Mouse (Mus musculus): Measurements from ENCODE around the gene Irf1. TPM values are rescaled to one million over a fixed set of nuclear protein-coding genes. Genes with fewer than 3 reads are reported as not detected.

Gene Irf1
- 14.0 and 17.9 TPM in 2 replicates for polyA plus RNA-seq (2015; fragmentation: Nextera tagmentation; extraction: Ambion mirVana)

- ATAC-seq (replicated peaks; ENCODE audit: low FRiP score, low read depth) = peak; percentile 91
- no peak for TF ChIP-seq CTCF (IDR thresholded peaks at IDR 0.05; ENCODE audit: low read depth)
- Histone ChIP-seq H3K27me3 (ENCODE audit: insufficient read depth, low read length) (no peaks in the 10 kb centered on the region), H3K27ac (peak within 1 kb of the TSS; percentile 80), H3K4me2 (ENCODE audit: low read length) (peak within 1 kb of the TSS; percentile 76), H3K4me1 (replicated peaks; ENCODE audit: insufficient read depth, low read length) (no peaks in the 10 kb centered on the region; the same call in 1 of the 2 replicates), H3K36me3 (ENCODE audit: insufficient read depth, low read length) (0 out of 2 replicates have a peak, but pooled peaks cover 4% of the 10 kb centered on the region), H3K4me3 (replicated peaks; ENCODE audit: low read depth, low read length) (peak within 1 kb of the TSS; percentile 68), H3K9me3 (replicated peaks; ENCODE audit: low read length) (no peaks in the 10 kb centered on the region), H3K9ac (ENCODE audit: low read depth, low read length) (peak within 1 kb of the TSS; percentile 77)
- DNase-seq (ENCODE audit: low spot score) = peak; percentile 96
- under 1% methylated on average over 40 of the region's 40 CpGs for WGBS
Observed at GRCm38 (mm10) chr11:53769760-53770124, at the start of gene Irf1. TSS of gene Irf1 (plus strand) at chr11:53770014.

GRCm38 (mm10) chr11:53720715-53721114 is 49.1 kb upstream of the Irf1 start, which contains the start of gene Il5:
TSS of gene Il5 (plus strand) at chr11:53720794.
- 71% methylated on average over 6 of the region's 6 CpGs for WGBS
- DNase-seq (ENCODE audit: low spot score) (no peak), ATAC-seq (replicated peaks; ENCODE audit: low FRiP score, low read depth) (no peak)
- no peaks in the 10 kb centered on the region; the same call in 1 of the 2 replicates for H3K27me3 ChIP-seq (ENCODE audit: insufficient read depth, low read length)
- H3K4me3 ChIP-seq (replicated peaks; ENCODE audit: low read depth, low read length) = no peak within 1 kb of the TSS
- H3K9me3 ChIP-seq (replicated peaks; ENCODE audit: low read length) = no peaks in the 10 kb centered on the region
- H3K9ac ChIP-seq (ENCODE audit: low read depth, low read length) = no peak within 1 kb of the TSS
- TF ChIP-seq CTCF (IDR thresholded peaks at IDR 0.05; ENCODE audit: low read depth) = no peak
- no peak within 1 kb of the TSS for H3K27ac ChIP-seq
- no peaks in the 10 kb centered on the region for H3K36me3 ChIP-seq (ENCODE audit: insufficient read depth, low read length)
- H3K4me2 ChIP-seq (ENCODE audit: low read length) = no peak within 1 kb of the TSS
- no peaks in the 10 kb centered on the region for H3K4me1 ChIP-seq (replicated peaks; ENCODE audit: insufficient read depth, low read length)

- no peak overlapping the region for H3K27ac ChIP-seq
- no peaks in the 10 kb centered on the region for H3K9me3 ChIP-seq (replicated peaks; ENCODE audit: low read length)
- ATAC-seq (replicated peaks; ENCODE audit: low FRiP score, low read depth) (no peak), DNase-seq (ENCODE audit: low spot score) (no peak)
- no peak overlapping the region for H3K4me3 ChIP-seq (replicated peaks; ENCODE audit: low read depth, low read length)
- no peaks in the 10 kb centered on the region for H3K36me3 ChIP-seq (ENCODE audit: insufficient read depth, low read length)
- TF ChIP-seq CTCF (IDR thresholded peaks at IDR 0.05; ENCODE audit: low read depth) = no peak
- no peak overlapping the region for H3K9ac ChIP-seq (ENCODE audit: low read depth, low read length)
- no peak overlapping the region for H3K4me2 ChIP-seq (ENCODE audit: low read length)
- WGBS = 94% methylated on average over 7 of the region's 7 CpGs
- H3K27me3 ChIP-seq (ENCODE audit: insufficient read depth, low read length) = no peaks in the 10 kb centered on the region
- H3K4me1 ChIP-seq (replicated peaks; ENCODE audit: insufficient read depth, low read length) = no peaks in the 10 kb centered on the region
Observed at GRCm38 (mm10) chr11:53731457-53731856, 38.4 kb upstream of the Irf1 start.

GRCm38 (mm10) chr11:53732244-53732643 is 37.6 kb upstream of the Irf1 start:
- Histone ChIP-seq H3K4me2 (ENCODE audit: low read length) (no peak overlapping the region), H3K27ac (no peak overlapping the region), H3K4me1 (replicated peaks; ENCODE audit: insufficient read depth, low read length) (no peaks in the 10 kb centered on the region), H3K9me3 (replicated peaks; ENCODE audit: low read length) (no peaks in the 10 kb centered on the region), H3K27me3 (ENCODE audit: insufficient read depth, low read length) (no peaks in the 10 kb centered on the region), H3K9ac (ENCODE audit: low read depth, low read length) (no peak overlapping the region), H3K4me3 (replicated peaks; ENCODE audit: low read depth, low read length) (no peak overlapping the region), H3K36me3 (ENCODE audit: insufficient read depth, low read length) (no peaks in the 10 kb centered on the region)
- WGBS = 87% methylated on average over 8 of the region's 8 CpGs
- ATAC-seq (replicated peaks; ENCODE audit: low FRiP score, low read depth) = no peak
- no peak for DNase-seq (ENCODE audit: low spot score)
- TF ChIP-seq CTCF (IDR thresholded peaks at IDR 0.05; ENCODE audit: low read depth) = no peak

GRCm38 (mm10) chr11:53733824-53734223 is 36.0 kb upstream of the Irf1 start:
- Histone ChIP-seq H3K4me2 (ENCODE audit: low read length) (no peak overlapping the region), H3K9me3 (replicated peaks; ENCODE audit: low read length) (no peaks in the 10 kb centered on the region), H3K36me3 (ENCODE audit: insufficient read depth, low read length) (no peaks in the 10 kb centered on the region), H3K27me3 (ENCODE audit: insufficient read depth, low read length) (no peaks in the 10 kb centered on the region), H3K27ac (no peak overlapping the region), H3K9ac (ENCODE audit: low read depth, low read length) (no peak overlapping the region), H3K4me1 (replicated peaks; ENCODE audit: insufficient read depth, low read length) (no peaks in the 10 kb centered on the region), H3K4me3 (replicated peaks; ENCODE audit: low read depth, low read length) (no peak overlapping the region)
- ATAC-seq (replicated peaks; ENCODE audit: low FRiP score, low read depth) = no peak
- WGBS = 89% methylated on average over 7 of the region's 7 CpGs
- TF ChIP-seq CTCF (IDR thresholded peaks at IDR 0.05; ENCODE audit: low read depth) = peak; percentile 49
- no peak for DNase-seq (ENCODE audit: low spot score)

- Histone ChIP-seq H3K4me3 (replicated peaks; ENCODE audit: low read depth, low read length) (no peak overlapping the region), H3K27me3 (ENCODE audit: insufficient read depth, low read length) (no peaks in the 10 kb centered on the region), H3K4me1 (replicated peaks; ENCODE audit: insufficient read depth, low read length) (no peaks in the 10 kb centered on the region), H3K9me3 (replicated peaks; ENCODE audit: low read length) (no peaks in the 10 kb centered on the region), H3K9ac (ENCODE audit: low read depth, low read length) (no peak overlapping the region), H3K27ac (no peak overlapping the region), H3K36me3 (ENCODE audit: insufficient read depth, low read length) (no peaks in the 10 kb centered on the region), H3K4me2 (ENCODE audit: low read length) (no peak overlapping the region)
- DNase-seq (ENCODE audit: low spot score) (no peak), ATAC-seq (replicated peaks; ENCODE audit: low FRiP score, low read depth) (no peak)
- 82% methylated on average over 2 of the region's 2 CpGs for WGBS
- peak; percentile 27; the same call in 1 of the 2 replicates for TF ChIP-seq CTCF (IDR thresholded peaks at IDR 0.05; ENCODE audit: low read depth)
Observed at GRCm38 (mm10) chr11:53734431-53734830, 35.4 kb upstream of the Irf1 start.

Measured in kidney, postnatal 0 days (tissue).